Mouse (Mus musculus): ENCODE data around the gene Prcd.
"Not testable (repeated sequence)": the region's sequence is repeated elsewhere in the genome, so short reads cannot be mapped to it uniquely, and the experiment has no call there.

The Prcd gene

GRCm38 (mm10) chr11:116625081-116626000, 28.0 kb upstream of the Prcd start:
- no peak for DNase-seq (ENCODE audit: low spot score in 2 of 2)

GRCm38 (mm10) chr11:116626299-116627071, 26.8 kb upstream of the Prcd start, which contains the start of gene Rhbdf2:
TSS of gene Rhbdf2 (minus strand) at chr11:116627019.
- no peak for DNase-seq (ENCODE audit: low spot score in 2 of 2)

GRCm38 (mm10) chr11:116627072-116628020, 26.0 kb upstream of the Prcd start:
- DNase-seq (ENCODE audit: low spot score in 2 of 2): no peak

GRCm38 (mm10) chr11:116628712-116629111, 24.6 kb upstream of the Prcd start:
- DNase-seq (ENCODE audit: low spot score in 2 of 2): peak in 1 of 2 experiments; percentile 94

- DNase-seq (ENCODE audit: low spot score in 2 of 2): no peak
These were observed 23.9 kb upstream of the Prcd start for GRCm38 (mm10) chr11:116629472-116629871.

GRCm38 (mm10) chr11:116630171-116630965, 23.0 kb upstream of the Prcd start:
- no peak for DNase-seq (ENCODE audit: low spot score in 2 of 2)

- DNase-seq (ENCODE audit: low spot score in 2 of 2): no peak
These were observed 20.4 kb upstream of the Prcd start for GRCm38 (mm10) chr11:116632962-116633361.

GRCm38 (mm10) chr11:116636607-116637006, 16.7 kb upstream of the Prcd start:
- not testable (repeated sequence) for DNase-seq (ENCODE audit: low spot score in 2 of 2)

GRCm38 (mm10) chr11:116641168-116641567, 12.2 kb upstream of the Prcd start:
- DNase-seq (ENCODE audit: low spot score in 2 of 2): no peak

- no peak for DNase-seq (ENCODE audit: low spot score in 2 of 2)
These were observed 11.6 kb upstream of the Prcd start for GRCm38 (mm10) chr11:116641731-116642130.

- peak in 1 of 2 experiments; percentile 93 for DNase-seq (ENCODE audit: low spot score in 2 of 2)
These were observed 10.4 kb upstream of the Prcd start for GRCm38 (mm10) chr11:116642681-116643578.

- DNase-seq (ENCODE audit: low spot score in 2 of 2): no peak
These were observed 9.6 kb upstream of the Prcd start for GRCm38 (mm10) chr11:116643579-116644224.

- no peak for DNase-seq (ENCODE audit: low spot score in 2 of 2)
These were observed 8.9 kb upstream of the Prcd start for GRCm38 (mm10) chr11:116644225-116645112.

GRCm38 (mm10) chr11:116645446-116646110, 7.8 kb upstream of the Prcd start:
- DNase-seq (ENCODE audit: low spot score in 2 of 2): no peak

- DNase-seq (ENCODE audit: low spot score in 2 of 2): no peak
These were observed 7.2 kb upstream of the Prcd start for GRCm38 (mm10) chr11:116646136-116646535.

GRCm38 (mm10) chr11:116646771-116647170, 6.6 kb upstream of the Prcd start:
- no peak for DNase-seq (ENCODE audit: low spot score in 2 of 2)

- no peak for DNase-seq (ENCODE audit: low spot score in 2 of 2)
These were observed 5.9 kb upstream of the Prcd start for GRCm38 (mm10) chr11:116647340-116647991.
